Mouse (Mus musculus): ENCODE results near the gene Frmd4a. TPM values are rescaled to one million over a fixed set of nuclear protein-coding genes. Genes with fewer than 3 reads are reported as not detected.

Frmd4a gene
- polyA plus RNA-seq, 1 experiment from 2014 or later, result 16.7 TPM

DNA sequence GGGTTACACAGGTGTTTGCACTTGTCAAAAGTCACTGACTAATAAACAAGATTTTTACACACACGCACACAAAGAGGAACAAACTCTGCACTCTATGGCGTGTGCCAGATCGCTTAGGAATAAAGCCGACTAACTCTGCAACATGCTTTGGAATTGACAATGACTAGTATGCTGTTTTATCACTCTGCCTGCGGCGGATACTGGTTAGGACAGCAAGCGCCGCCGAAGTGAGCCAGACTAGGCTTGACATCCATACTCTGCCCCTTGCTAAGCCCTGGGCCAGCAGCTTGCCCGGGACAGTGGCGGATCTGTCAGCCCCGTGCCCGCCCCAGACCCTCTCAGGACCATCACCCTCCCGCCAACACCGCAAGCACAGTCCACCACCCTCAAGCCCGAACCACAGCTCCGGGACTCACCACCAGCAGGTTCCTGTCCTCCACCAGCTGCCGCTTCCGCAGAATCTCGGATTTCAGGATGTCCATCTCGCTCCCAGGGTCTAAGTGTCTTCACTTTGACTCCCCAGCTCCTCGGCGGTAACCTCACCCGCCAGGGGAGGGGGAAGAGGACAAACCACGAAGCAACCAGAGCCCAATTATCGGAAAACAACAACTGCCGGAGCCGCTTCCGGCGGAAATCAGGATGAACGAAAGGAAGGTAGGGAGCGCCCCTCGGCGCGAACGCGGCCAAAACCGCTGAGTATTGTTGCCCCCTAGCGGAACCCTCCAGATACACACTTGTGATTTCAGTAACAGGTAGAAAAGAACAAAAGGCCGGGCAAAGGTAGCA lies 634.2 kb downstream of the Frmd4a start, which contains the start of gene Prpf18:
TSS of gene Prpf18 (minus strand) at position 614 of the 786 bp plus-strand sequence.
- Histone ChIP-seq H3K4me3 (peak within 1 kb of the TSS; percentile 96), H3K27ac (peak within 1 kb of the TSS; percentile 85), H3K27me3 (replicated peaks) (no peaks in the 10 kb centered on the region), H3K9ac (peak within 1 kb of the TSS; percentile 92), H3K36me3 (peaks cover 14% of the 10 kb centered on the region), H3K4me1 (peaks cover 18% of the 10 kb centered on the region), H3K4me2 (peak within 1 kb of the TSS; percentile 80), H3K9me3 (replicated peaks) (no peaks in the 10 kb centered on the region)
- ATAC-seq, result peak; percentile 92
- WGBS (ENCODE audit: insufficient replicate concordance), result 1% methylated on average over 40 of the region's 40 CpGs

DNA sequence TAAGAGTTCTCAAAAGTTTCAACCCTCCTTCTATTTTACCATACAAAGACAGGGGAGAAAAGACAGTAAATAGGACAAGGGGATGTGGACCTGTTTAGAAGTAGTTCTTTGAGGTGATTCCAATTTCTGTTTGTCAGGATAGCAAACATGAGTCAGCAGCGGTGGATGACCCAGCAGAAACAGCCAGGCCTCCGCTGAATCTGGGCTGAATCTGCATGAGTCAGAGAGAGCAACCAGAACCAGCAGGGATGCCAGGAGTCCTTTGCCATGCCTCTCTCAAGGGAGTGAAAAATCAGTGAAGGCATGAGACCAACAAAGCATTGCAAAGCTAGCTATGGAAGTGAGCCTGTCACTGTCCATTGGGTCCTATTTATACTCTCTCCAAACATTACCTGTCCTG lies 643.2 kb downstream of the Frmd4a start:
- Histone ChIP-seq H3K9ac (no peak overlapping the region), H3K27ac (no peak overlapping the region), H3K27me3 (replicated peaks) (no peaks in the 10 kb centered on the region; the same call in 1 of the 2 replicates), H3K4me3 (no peak overlapping the region), H3K4me2 (no peak overlapping the region), H3K36me3 (no peaks in the 10 kb centered on the region), H3K9me3 (replicated peaks) (no peaks in the 10 kb centered on the region), H3K4me1 (no peaks in the 10 kb centered on the region)
- peak; percentile 30; the same call in 1 of the 2 replicates for ATAC-seq
- WGBS (ENCODE audit: insufficient replicate concordance), result 69% methylated on average over 2 of the region's 2 CpGs

All from liver, embryonic 12.5 days (tissue).